Mouse (Mus musculus): Measurements from ENCODE around the gene Lsamp.

DNA sequence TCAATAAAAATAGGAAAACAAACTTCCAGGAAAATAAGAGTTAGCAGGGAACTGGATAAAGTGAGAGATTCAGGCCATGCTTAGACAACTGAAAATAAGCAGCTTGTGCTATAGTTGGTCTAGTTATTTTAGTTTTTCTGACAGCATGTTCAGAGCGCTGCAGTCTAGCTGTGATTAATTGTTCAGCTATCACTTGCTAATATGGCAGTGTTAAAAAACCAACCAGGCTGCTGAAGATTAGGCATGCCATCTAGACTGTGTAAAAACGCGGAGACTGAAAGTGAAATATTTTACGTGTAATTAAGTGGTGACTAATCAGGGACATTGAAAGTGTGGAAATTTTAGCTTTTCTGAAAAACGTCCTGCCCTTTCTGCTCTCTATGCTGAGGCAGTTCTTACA is 1494.5 kb downstream of the Lsamp start:
- no peak for TF ChIP-seq CTCF (IDR thresholded peaks at IDR 0.05)
- TF ChIP-seq POLR2A (IDR thresholded peaks at IDR 0.05; ENCODE audit: insufficient read depth, low read depth, low read length), result no peak
